Mouse (Mus musculus) hindbrain, embryonic 15.5 days (tissue): Measurements from ENCODE around the gene Fam19a5. TPM values are rescaled to one million over a fixed set of nuclear protein-coding genes. Genes with fewer than 3 reads are reported as not detected.

Source experiments
- ATAC-seq: fragments of 200-750 bp; cut with Nextera tagmentation; 2 replicates; pipeline ENCODE4 v1.8.0; 2017; ENCODE audit warnings: low read depth, moderate number of reproducible peaks, moderate TSS enrichment; ENCODE audit not compliant: low FRiP score
- H3K27ac ChIP-seq: fragments of 300-500 bp; sonication (generic); replicated peaks from 2 replicates; pipeline ENCODE4 v1.5.1; 2015; ENCODE audit warnings: mild to moderate bottlenecking, inconsistent platforms
- H3K27me3 ChIP-seq: fragments of 300-500 bp; sonication (generic); 2 replicates; pipeline ENCODE4 v1.6.1; 2015; ENCODE audit warnings: control low read depth, inconsistent platforms
- H3K36me3 ChIP-seq: fragments of 300-500 bp; sonication (generic); 2 replicates; pipeline ENCODE4 v1.6.1; 2015; ENCODE audit warnings: control low read depth, inconsistent platforms
- H3K4me1 ChIP-seq: fragments of 300-500 bp; sonication (generic); replicated peaks from 2 replicates; pipeline ENCODE4 v1.6.1; 2015; ENCODE audit warnings: control low read depth, inconsistent platforms
- H3K4me2 ChIP-seq: fragments of 300-500 bp; sonication (generic); 2 replicates; pipeline ENCODE4 v1.6.1; 2015; ENCODE audit warnings: moderate library complexity, mild to moderate bottlenecking, inconsistent platforms
- H3K4me3 ChIP-seq: fragments of 300-500 bp; sonication (generic); 2 replicates; pipeline ENCODE4 v1.5.1; 2015; ENCODE audit warnings: mild to moderate bottlenecking, inconsistent platforms
- H3K9ac ChIP-seq: fragments of 300-500 bp; sonication (generic); 2 replicates; pipeline ENCODE4 v1.6.1; 2015; ENCODE audit warnings: inconsistent platforms
- H3K9me3 ChIP-seq: fragments of 300-500 bp; sonication (generic); 2 replicates; pipeline ENCODE4 v1.6.1; 2016; ENCODE audit warnings: control low read depth, inconsistent platforms
- WGBS: fragments of 180-500 bp; shearing (Covaris S2); methylation state at CpG from one replicate; pipeline ENCODE4 v1.1.7; 2015; 5-methylcytosine and 5-hydroxymethylcytosine counted together
- microRNA-seq: library from miRNA; unstranded; fragments of <30 nt; microRNA quantifications from one replicate; pipeline ENCODE4, GENCODE M21; 2016
- polyA plus RNA-seq: library from polyadenylated mRNA; unstranded; fragments of >200 nt; fragmentation: Nextera tagmentation; extraction: Ambion mirVana; gene quantifications from 2 replicates; pipeline ENCODE4 v1.2.1, GENCODE M21; 2015

Fam19a5 gene
- polyA plus RNA-seq, 1 experiment from 2014 or later, result 30.0 TPM

DNA sequence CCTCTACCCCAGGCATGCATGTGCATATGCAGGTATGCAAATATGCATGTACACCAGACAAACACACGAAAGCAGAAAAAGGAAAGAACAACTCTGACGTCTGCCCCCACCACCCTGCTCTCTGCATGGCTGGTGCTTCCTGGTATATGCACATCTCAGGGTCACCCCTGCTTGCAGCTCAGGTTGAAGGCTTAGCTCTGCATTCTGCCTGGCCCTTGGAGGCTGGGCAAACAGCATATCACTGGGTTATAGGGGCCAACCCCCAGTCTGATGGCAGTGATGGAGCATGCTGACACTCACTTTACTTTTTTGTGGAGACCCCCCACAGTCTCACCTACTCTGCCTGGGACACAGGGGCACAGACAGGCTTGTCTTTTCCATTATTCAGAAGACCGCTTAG is 252.5 kb downstream of the Fam19a5 start:
- no peak overlapping the region for H3K27ac ChIP-seq
- H3K4me3 ChIP-seq, result no peak overlapping the region
- ATAC-seq, result no peak
- H3K4me2 ChIP-seq, result no peak overlapping the region
- 87% methylated on average over 3 of the region's 3 CpGs for WGBS
- no peaks in the 10 kb centered on the region for H3K27me3 ChIP-seq
- no peaks in the 10 kb centered on the region for H3K36me3 ChIP-seq
- no peaks in the 10 kb centered on the region for H3K4me1 ChIP-seq
- no peaks in the 10 kb centered on the region for H3K9me3 ChIP-seq
- no peak overlapping the region for H3K9ac ChIP-seq

Small RNAs within 50 kb of the gene (microRNA-seq; reads per million reads assigned to microRNA genes)
- not detected for gene Mir6393
